Mouse (Mus musculus) C3H10T1/2 (cell line): Measurements from ENCODE around the gene Mau2. TPM values are rescaled to one million over a fixed set of nuclear protein-coding genes. Genes with fewer than 3 reads are reported as not detected.

ENCODE experiments used
- polyA plus RNA-seq, 2 experiments: library from polyadenylated mRNA; unstranded; fragments of >200 nt; fragmentation: generic; extraction: Trizol; gene quantifications; one replicate each; pipeline ENCODE4 v1.2.1; 2012; ENCODE audit warnings: missing spikeins in 2 of 2

Gene Mau2
- 10 to 100 TPM in 1 of 2 experiments, 1 to 10 TPM in 1; 8.4 to 34.1 TPM for polyA plus RNA-seq

GRCm38 (mm10) chr8:70042583-70043455 is at the start of gene Mau2, which contains the start of gene Sugp1:
TSS of gene Mau2 (minus strand) at chr8:70042734.
TSS of gene Sugp1 (plus strand) at chr8:70042813.

GRCm38 (mm10) chr8:70083285-70083684 is 40.8 kb upstream of the Mau2 start, which contains the start of gene Hapln4:
TSS of gene Hapln4 (plus strand) at chr8:70083457.

GRCm38 (mm10) chr8:70072441-70073069 is 30.0 kb upstream of the Mau2 start, which contains the start of gene Tm6sf2:
TSS of gene Tm6sf2 (plus strand) at chr8:70072924.

GRCm38 (mm10) chr8:69995776-69996588 is 46.6 kb downstream of the Mau2 start, which contains the start of gene Gatad2a:
TSS of gene Gatad2a (minus strand) at chr8:69996384.

Other genes with a start within 250 kb of the Mau2 start
- gene Gmip, start 234.1 kb downstream of the Mau2 start, polyA plus RNA-seq = 10 to 100 TPM in 1 of 2 experiments, 1 to 10 TPM in 1; 4.1 to 11.5 TPM
- gene Lpar2, start 220.3 kb downstream of the Mau2 start, polyA plus RNA-seq = 1 to 10 TPM; 3.0 to 3.5 TPM
- 1 to 10 TPM; 2.6 to 3.5 TPM for gene Pbx4, start 210.2 kb downstream of the Mau2 start, polyA plus RNA-seq
- under 1 TPM in 1 of 2 experiments, not detected in 1; 0.07 TPM for gene Cilp2, start 155.0 kb downstream of the Mau2 start, polyA plus RNA-seq
- under 1 TPM; 0.13 to 0.72 TPM for gene Tssk6, start 140.6 kb downstream of the Mau2 start, polyA plus RNA-seq
- 100 to 1,000 TPM; 233 to 235 TPM for gene Ndufa13, start 140.2 kb downstream of the Mau2 start, polyA plus RNA-seq
- gene Yjefn3, start 140.0 kb downstream of the Mau2 start, polyA plus RNA-seq = 10 to 100 TPM in 1 of 2 experiments, 1 to 10 TPM in 1; 8.5 to 22.4 TPM
- gene Gatad2a, start 46.4 kb downstream of the Mau2 start, polyA plus RNA-seq = 10 to 100 TPM; 18.8 to 24.7 TPM
- gene Sugp1, start 79 bp upstream of the Mau2 start, polyA plus RNA-seq = 10 to 100 TPM; 24.7 to 34.4 TPM
- 1 to 10 TPM in 1 of 2 experiments, under 1 TPM in 1; 0.15 to 1.4 TPM for gene Tm6sf2, start 30.2 kb upstream of the Mau2 start, polyA plus RNA-seq
- 1 to 10 TPM in 1 of 2 experiments, under 1 TPM in 1; 0.66 to 1.2 TPM for gene Hapln4, start 40.7 kb upstream of the Mau2 start, polyA plus RNA-seq
- gene Ncan, start 78.1 kb upstream of the Mau2 start, polyA plus RNA-seq = under 1 TPM; under 0.01 to 0.06 TPM
- gene Nr2c2ap, start 88.6 kb upstream of the Mau2 start, polyA plus RNA-seq = 10 to 100 TPM; 28.9 to 68.0 TPM
- gene Rfxank, start 96.4 kb upstream of the Mau2 start, polyA plus RNA-seq = 10 to 100 TPM in 1 of 2 experiments, 1 to 10 TPM in 1; 7.9 to 19.7 TPM
- gene Borcs8, start 96.8 kb upstream of the Mau2 start, polyA plus RNA-seq = 10 to 100 TPM; 44.4 to 92.4 TPM
- under 1 TPM; 0.19 to 0.79 TPM for gene Mef2b, start 97.0 kb upstream of the Mau2 start, polyA plus RNA-seq
- 10 to 100 TPM; 20.8 to 81.8 TPM for gene Tmem161a, start 129.6 kb upstream of the Mau2 start, polyA plus RNA-seq
- gene Slc25a42, start 169.6 kb upstream of the Mau2 start, polyA plus RNA-seq = 10 to 100 TPM in 1 of 2 experiments, under 1 TPM in 1; 0.89 to 18.9 TPM
- 10 to 100 TPM in 1 of 2 experiments, 1 to 10 TPM in 1; 10.0 to 33.2 TPM for gene Sugp2, start 191.5 kb upstream of the Mau2 start, polyA plus RNA-seq
- 10 to 100 TPM; 33.5 to 33.9 TPM for gene Armc6, start 191.7 kb upstream of the Mau2 start, polyA plus RNA-seq
- gene Homer3, start 240.1 kb upstream of the Mau2 start, polyA plus RNA-seq = 10 to 100 TPM; 28.6 to 58.1 TPM